Mouse (Mus musculus) gonadal fat pad, adult 2 months (tissue): ENCODE results near the gene Il1f6. TPM values are rescaled to one million over a fixed set of nuclear protein-coding genes. Genes with fewer than 3 reads are reported as not detected.
"Not testable (repeated sequence)": the region's sequence is repeated elsewhere in the genome, so short reads cannot be mapped to it uniquely, and the experiment has no call there.

Experiments
- DNase-seq: peaks from one replicate; pipeline ENCODE4 v3.0.0-alpha.2; 2012; ENCODE audit warnings: low read depth
- polyA plus RNA-seq: library from polyadenylated mRNA; depleted of rRNA; stranded (reverse); fragments of >200 nt; gene quantifications from 2 replicates; pipeline ENCODE4 v1.2.3, GENCODE M21; 2012; rRNA removed

The Il1f6 gene
- not detected in 2 replicates for polyA plus RNA-seq

DNA sequence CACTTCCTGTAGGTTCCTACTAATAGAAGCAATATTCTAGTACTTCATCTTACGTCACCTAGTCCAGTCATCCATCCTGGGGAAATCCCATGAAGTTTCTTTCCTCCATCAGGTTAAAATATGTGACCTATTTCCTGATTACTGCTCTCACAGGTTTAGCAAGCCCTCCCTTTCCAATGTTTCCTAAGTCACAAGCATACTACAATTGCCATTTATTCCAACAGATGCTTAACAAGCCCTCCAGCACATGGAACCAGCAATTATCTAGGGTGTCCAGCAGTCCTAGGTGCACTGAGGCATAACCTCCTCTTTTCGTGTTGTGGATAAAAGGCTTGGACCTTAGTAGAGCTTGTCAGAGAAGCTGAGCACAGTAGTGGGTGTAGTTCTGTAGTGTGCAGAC, at the start of gene Il1f6:
Il1f6 (plus strand) TSS at position 301 of the 400 bp plus-strand sequence.
- no peak for DNase-seq

DNA sequence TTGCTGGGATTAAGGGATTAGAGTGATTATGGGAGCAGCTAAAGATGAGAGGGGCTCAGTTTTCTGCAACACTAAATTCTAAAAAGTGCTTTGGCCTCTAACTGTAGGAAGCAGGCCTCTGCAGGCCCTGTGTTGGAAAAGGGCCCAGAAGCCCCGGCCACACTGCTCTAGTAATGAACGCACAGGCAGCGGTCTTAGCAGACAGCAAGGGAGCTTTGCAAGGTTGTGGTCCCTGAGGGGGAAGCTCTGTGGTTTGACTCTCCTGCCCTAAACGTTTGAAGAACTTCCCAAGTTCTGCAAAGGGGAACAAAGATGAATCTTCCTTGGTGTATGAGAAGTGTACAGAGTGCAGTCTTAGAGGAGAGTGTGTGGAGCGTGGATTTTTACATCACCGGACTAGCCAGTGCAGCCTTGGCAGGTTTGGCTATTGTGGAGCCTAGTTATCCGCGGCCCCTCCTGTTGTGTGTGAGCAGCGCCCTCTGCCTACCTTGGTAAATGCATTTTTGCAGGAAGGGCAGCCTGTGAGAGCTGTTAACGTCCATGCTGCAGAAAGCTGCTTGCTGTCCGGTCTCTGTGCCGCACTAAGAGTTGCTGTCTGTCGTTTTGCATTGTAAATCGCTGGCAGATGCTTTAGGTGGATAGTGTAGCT, 33.4 kb upstream of the Il1f6 start:
- not testable (repeated sequence) for DNase-seq

DNA sequence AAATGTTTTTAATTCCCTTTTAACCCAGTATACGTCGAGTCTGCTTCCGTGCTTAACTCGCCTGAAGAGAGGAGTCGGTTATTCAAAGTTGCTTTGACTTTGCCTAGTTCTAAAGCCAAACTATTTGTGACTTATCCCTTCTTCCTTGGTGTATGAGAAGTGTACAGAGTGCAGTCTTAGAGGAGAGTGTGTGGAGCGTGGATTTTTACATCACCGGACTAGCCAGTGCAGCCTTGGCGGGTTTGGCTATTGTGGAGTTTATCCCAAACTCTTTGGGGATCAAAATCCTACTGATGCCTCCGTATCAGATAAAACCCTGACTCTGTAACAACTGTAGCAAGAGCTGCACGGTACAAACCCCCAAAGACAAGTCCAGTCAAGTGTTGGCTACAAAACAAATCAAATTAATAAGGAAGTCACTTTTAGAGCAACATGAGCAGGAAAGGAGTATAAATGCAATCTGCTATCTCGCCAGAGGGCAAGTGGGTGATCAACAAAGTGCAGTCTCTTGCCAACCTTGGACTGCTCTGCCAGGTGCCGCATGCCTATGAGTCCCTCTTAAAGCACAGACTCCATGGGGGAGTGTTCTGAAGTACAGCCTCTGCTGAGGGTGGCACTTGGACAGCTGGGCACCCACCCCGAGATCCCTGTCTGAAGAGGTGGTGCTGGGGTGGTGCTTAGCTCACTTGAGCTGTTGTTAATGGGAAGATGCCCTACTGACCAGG, 32.6 kb upstream of the Il1f6 start:
- not testable (repeated sequence) for DNase-seq

DNA sequence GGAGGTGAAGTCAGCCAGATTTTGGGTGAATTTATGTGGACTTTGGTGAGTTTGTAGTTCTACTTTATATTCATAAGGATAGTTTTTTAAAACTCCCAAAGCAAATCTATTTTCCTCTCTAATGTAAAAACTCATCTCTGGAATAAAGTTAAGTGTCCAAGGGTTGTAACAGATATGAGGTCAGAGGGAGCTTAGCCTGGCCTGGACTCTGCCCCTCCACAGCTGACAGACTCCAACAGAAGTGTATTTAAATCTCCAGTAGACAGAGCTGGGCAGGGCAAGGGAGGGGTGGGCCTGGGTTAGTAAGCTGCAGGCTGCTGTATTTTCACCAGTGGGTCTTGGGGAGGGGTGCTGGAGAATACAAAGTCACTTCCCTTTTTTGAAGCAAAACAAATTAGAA, 31.1 kb upstream of the Il1f6 start:
- DNase-seq = not testable (repeated sequence)

DNA sequence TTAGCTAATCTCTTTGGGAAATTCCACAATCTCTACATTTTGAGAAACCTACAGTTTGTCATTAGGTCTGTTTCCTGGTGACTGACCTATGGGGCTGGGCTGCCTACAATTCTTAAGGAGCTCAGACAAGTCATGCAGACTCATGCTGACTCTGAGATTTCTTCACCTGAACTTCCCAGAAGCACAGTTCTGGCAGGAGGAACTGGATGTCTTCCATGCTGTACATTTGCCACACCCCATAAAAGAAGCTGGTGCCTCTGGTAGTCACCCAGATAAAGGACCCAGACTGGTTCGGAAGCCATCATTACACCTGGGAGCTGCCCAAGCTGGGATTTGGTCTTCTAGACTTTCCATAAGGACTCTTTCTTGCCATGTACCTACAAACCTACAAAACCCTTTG, 29.0 kb upstream of the Il1f6 start, which contains the start of gene Il1f9:
Il1f9 (plus strand) TSS at position 301 of the 400 bp plus-strand sequence.
- DNase-seq = no peak

DNA sequence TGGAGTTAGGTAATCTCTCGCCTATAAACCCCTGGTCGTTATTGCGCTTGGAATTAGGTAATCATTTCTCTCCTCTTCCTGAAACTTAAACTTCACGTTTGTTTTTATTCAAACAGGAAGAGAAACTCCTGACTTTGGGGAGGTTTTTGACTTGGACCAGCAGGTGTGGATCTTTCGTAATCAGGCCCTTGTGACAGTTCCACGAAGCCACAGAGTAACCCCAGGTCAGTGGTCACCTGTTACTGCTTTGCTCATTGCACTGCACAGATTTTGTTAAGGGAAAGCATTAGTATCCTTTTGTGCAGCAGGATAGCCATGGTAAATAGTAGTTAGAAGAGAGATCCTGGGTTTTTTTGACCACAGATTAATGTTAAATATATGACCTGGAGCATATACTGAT, 27.6 kb upstream of the Il1f6 start:
- no peak for DNase-seq

DNA sequence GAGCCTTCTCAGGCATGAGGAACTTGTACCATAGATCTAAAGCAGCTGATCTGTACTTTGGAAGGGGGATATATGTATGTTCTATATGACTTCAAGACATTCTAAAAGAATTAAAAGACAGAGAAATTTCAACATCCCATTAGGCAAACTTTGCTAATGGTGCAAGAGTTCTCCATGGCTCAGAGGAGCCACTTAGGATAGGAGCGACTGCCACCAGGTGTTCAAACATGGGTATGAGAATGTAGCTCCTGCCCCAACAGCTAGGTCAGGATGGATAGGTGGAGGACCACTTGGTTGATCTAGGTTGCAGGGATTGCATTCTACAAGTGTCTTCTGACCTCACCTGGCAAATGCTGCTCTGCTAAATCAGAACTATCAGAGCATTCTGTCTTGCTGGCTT, 27.0 kb upstream of the Il1f6 start:
- no peak for DNase-seq

DNA sequence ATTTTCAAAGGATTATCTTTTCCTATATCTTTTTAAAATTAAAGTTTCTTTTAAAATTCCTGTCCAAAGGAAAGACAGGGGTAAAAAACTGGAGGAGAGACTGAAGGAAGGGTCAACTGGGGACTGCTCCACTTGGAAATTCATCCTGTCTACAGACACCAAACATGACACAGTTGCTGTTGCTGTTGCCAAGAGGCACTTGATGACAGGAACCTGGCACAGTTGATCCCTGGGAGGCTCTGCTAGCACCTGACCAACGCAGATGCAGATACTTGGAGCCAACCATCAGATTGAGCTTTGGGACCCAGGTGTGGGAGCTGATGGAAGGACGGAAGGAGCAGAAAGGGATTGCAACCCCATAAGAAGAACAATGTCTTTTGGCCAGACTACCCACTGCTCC, 12.0 kb downstream of the Il1f6 start:
- DNase-seq = no peak

DNA sequence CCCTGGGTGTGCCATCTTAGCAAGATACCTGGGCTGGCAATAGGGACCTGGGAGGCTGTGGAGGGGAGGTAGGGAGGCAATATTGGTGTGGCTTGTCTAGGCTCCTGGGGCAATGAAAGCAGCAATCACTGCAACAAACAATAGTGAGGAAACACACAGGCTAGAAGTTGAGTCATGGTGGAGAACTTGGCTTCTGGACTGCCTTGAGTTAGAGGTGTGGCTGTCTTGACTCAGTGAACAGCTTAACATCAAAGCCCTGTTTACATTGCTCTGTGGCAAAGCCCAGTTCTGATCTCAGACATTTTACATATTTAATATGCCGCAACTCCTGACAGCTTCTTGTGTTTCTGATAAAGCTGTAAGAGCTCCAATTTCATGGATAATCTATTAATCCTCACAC, 52.3 kb downstream of the Il1f6 start:
- DNase-seq = no peak

DNA sequence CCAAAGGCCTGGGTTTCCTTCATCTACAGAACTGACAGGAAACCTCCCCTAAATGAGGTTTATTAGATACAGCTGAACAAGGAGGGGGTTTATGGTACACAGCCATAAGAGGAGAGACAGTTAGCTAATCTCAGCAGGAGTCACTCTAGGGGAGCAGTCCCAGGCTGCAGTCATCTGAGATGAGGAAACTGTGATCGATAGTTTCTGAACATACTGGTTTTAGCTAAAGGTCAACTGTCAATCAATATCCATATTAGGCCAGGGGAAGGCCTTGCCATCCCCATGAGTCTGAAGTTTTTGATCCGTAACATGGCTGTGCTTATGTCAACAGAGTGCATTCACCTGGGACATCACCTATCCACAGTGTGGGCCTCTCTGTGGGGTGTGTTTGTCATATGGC, 58.4 kb downstream of the Il1f6 start:
- DNase-seq = no peak

DNA sequence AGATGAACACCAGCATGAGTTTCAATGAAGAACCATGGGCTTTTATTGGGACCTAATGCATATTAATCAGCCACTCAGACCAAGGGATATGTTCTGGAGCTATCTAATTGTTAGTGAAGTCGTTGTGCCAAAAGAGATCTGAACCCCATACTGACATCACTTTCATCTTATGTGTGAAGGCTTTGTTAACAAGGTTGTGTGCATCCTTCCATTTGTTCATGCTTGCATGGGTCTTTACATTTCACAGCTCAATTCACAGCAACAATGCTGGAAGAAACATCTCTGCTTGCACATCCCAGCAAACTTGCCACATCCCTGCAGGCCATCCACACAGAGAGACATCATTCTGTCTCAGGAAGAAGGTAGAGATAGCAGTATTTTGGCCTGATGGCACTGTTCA, 59.9 kb downstream of the Il1f6 start:
- no peak for DNase-seq

Other genes starting within 250 kb of the Il1f6 start
- gene Hnmt, start 166.0 kb upstream of the Il1f6 start, polyA plus RNA-seq = 4.5 and 4.7 TPM in 2 replicates
- gene Tbpl2, start 118.8 kb upstream of the Il1f6 start, polyA plus RNA-seq = not detected in 2 replicates
- not detected in 2 replicates for gene Il1f8, start 62.3 kb upstream of the Il1f6 start, polyA plus RNA-seq
- not detected in 2 replicates for gene Il1f9, start 28.9 kb upstream of the Il1f6 start, polyA plus RNA-seq
- 0.10 and 0.22 TPM in 2 replicates for gene Il1f5, start 61.5 kb downstream of the Il1f6 start, polyA plus RNA-seq
- gene Il1f10, start 75.8 kb downstream of the Il1f6 start, polyA plus RNA-seq = not detected in 2 replicates
- 0.71 and 2.8 TPM in 2 replicates for gene Il1rn, start 121.4 kb downstream of the Il1f6 start, polyA plus RNA-seq
- gene Psd4, start 152.2 kb downstream of the Il1f6 start, polyA plus RNA-seq = 11.6 and 14.2 TPM in 2 replicates